Mouse (Mus musculus) kidney, adult 2 months (tissue): ENCODE measurements around the gene Zbtb37. TPM values are rescaled to one million over a fixed set of nuclear protein-coding genes. Genes with fewer than 3 reads are reported as not detected.
A peak's percentile ranks its signal among the peaks of the same experiment; 100 is the strongest.

ENCODE experiments used
- DNase-seq: peaks from one replicate; pipeline ENCODE4 v3.0.0; 2021
- H3K27ac ChIP-seq: fragments of 200-500 bp; 2 replicates; pipeline ENCODE4 v1.5.1; 2012; ENCODE audit warnings: low read depth, low read length, control low read depth, inconsistent platforms; ENCODE audit not compliant: insufficient read depth
- H3K27me3 ChIP-seq: fragments of 200-500 bp; replicated peaks from 2 replicates; pipeline ENCODE4 v1.6.1; 2012; ENCODE audit warnings: mild to moderate bottlenecking, moderate library complexity, low read length, inconsistent platforms; ENCODE audit not compliant: control insufficient read depth, insufficient read depth
- H3K36me3 ChIP-seq: fragments of 200-500 bp; 2 replicates; pipeline ENCODE4 v1.6.1; 2012; ENCODE audit warnings: mild to moderate bottlenecking, moderate library complexity, low read length, inconsistent platforms; ENCODE audit not compliant: control insufficient read depth, insufficient read depth
- H3K4me1 ChIP-seq: fragments of 200-500 bp; 2 replicates; pipeline ENCODE4 v1.6.1; 2011; ENCODE audit warnings: low read length; ENCODE audit not compliant: control insufficient read depth, insufficient read depth
- H3K4me3 ChIP-seq: fragments of 200-500 bp; 2 replicates; pipeline ENCODE4 v1.5.1; 2011; ENCODE audit warnings: mild to moderate bottlenecking, low read depth, low read length, control low read depth; ENCODE audit not compliant: insufficient read depth
- CTCF ChIP-seq: fragments of 200-500 bp; conservative IDR thresholded peaks from 2 replicates; pipeline ENCODE4 v1.5.1; 2011; ENCODE audit warnings: low read depth, mild to moderate bottlenecking, control low read depth, low read length, moderate library complexity, mixed read lengths; ENCODE audit not compliant: insufficient read depth, insufficient read length
- POLR2A ChIP-seq: fragments of 200-500 bp; IDR thresholded peaks from one replicate; pipeline ENCODE4 v1.6.1; 2011; ENCODE audit warnings: low read depth, low read length, control low read depth
- WGBS: fragments of 180-500 bp; shearing (Covaris S2); methylation state at CpG from one replicate; pipeline ENCODE4 v1.1.7; 2018; 5-methylcytosine and 5-hydroxymethylcytosine counted together
- polyA plus RNA-seq: library from polyadenylated mRNA; depleted of rRNA; stranded (reverse); fragments of >200 nt; gene quantifications from 2 replicates; pipeline ENCODE4 v1.2.3, GENCODE M21; 2012

Zbtb37 gene
- polyA plus RNA-seq, 1 experiment = 1.7 TPM

DNA sequence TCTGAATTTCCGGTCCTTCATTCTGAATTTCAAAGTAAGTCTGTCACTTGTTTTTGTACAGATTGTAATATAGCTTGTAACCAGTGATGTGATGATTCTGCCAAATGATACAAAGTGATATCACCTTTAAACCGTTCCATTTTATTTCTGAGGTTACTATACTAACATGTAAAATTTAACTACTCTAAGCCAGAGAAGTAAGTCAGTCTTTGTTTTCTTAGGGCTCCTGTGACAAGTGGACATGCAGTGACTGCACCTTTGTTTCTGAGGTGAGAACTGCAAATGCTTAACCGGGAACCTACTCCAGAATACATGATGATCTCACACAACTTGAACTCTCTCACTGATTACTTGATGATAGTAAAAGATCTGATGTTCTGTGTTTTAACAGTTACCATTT, 3.4 kb upstream of the Zbtb37 start:
- DNase-seq = no peak
- WGBS = 38% methylated on average over 3 of the region's 3 CpGs
- Histone ChIP-seq H3K36me3 (peaks cover 9% of the 10 kb centered on the region), H3K27me3 (no peaks in the 10 kb centered on the region), H3K4me1 (peaks cover 10% of the 10 kb centered on the region), H3K27ac (no peak overlapping the region), H3K4me3 (no peak overlapping the region)
- TF ChIP-seq CTCF (no peak), POLR2A (no peak)

DNA sequence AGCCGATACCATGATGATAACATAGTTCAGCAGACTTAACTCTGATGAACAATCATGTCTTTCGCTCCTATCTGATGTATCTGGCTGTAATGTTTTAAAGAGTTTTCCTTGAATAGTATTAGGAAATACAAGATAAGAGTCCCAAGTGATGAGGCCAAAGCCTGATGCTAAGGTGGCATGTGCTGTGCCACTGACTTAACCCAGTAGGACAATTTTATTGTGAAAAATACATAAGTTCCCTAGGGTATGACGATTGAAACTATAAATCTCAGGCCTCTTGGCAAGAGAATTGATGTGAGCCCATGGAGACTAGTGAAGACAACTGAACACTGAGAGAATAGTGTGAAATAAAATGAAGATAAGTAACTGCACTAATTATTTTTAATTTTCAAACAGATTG, 3.0 kb upstream of the Zbtb37 start:
- H3K4me1 ChIP-seq = peaks cover 10% of the 10 kb centered on the region
- 34% methylated on average over 3 of the region's 3 CpGs for WGBS
- no peaks in the 10 kb centered on the region for H3K27me3 ChIP-seq
- no peak overlapping the region for H3K27ac ChIP-seq
- TF ChIP-seq CTCF (no peak), POLR2A (no peak)
- peaks cover 9% of the 10 kb centered on the region for H3K36me3 ChIP-seq
- H3K4me3 ChIP-seq = no peak overlapping the region
- no peak for DNase-seq

GRCm38 (mm10) chr1:161037026-161037425, 2.4 kb upstream of the Zbtb37 start:
- Histone ChIP-seq H3K4me1 (peaks cover 10% of the 10 kb centered on the region), H3K4me3 (no peak overlapping the region), H3K27me3 (no peaks in the 10 kb centered on the region), H3K27ac (no peak overlapping the region), H3K36me3 (peaks cover 9% of the 10 kb centered on the region)
- no peak for TF ChIP-seq POLR2A
- TF ChIP-seq CTCF = no peak
- 4% methylated on average over 1 of the region's 1 CpGs for WGBS
- no peak for DNase-seq

GRCm38 (mm10) chr1:161036411-161036841, 1.8 kb upstream of the Zbtb37 start:
- Histone ChIP-seq H3K4me1 (peaks cover 10% of the 10 kb centered on the region), H3K27me3 (no peaks in the 10 kb centered on the region), H3K27ac (0 out of 2 replicates have a peak overlapping the region, but pooled peaks have one; percentile 83), H3K4me3 (peak overlapping the region; percentile 93), H3K36me3 (peaks cover 9% of the 10 kb centered on the region)
- DNase-seq = peak; percentile 15
- WGBS = 6% methylated on average over 5 of the region's 5 CpGs
- no peak for TF ChIP-seq CTCF
- TF ChIP-seq POLR2A = no peak

DNA sequence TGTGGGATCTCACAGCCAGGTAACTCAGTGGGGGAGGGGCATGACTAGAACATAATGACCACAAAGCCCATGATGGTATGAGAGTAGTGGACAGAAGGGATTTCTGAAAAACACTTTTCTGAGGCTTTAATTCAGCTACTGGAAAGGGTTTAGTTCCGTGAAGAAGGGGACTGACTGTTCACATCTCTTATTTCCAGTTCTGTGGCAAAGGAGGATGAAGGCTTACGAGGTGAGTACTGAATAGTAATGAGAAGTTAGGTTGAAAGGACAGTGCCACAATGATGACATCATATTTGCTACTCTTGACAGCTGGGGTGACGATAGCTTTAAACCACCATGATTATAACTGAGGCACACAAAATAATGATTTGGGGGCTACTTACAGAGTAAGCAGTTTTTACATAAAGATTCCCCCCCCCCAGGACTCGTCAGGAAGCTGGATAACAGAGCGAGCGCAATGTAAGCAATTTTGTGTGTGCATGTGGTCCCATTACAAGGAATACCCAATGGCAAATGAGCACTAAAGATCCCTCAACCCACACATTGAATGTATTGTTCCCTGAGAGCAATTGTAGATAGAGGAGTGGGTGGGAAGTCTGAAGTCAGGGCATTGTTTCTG, 1.2 kb upstream of the Zbtb37 start:
- TF ChIP-seq POLR2A = no peak
- TF ChIP-seq CTCF = no peak
- WGBS = 8% methylated on average over 6 of the region's 6 CpGs
- peak overlapping the region; percentile 83 for H3K27ac ChIP-seq
- H3K4me3 ChIP-seq = peak overlapping the region; percentile 93
- peak; percentile 32 for DNase-seq
- H3K27me3 ChIP-seq = no peaks in the 10 kb centered on the region
- H3K4me1 ChIP-seq = peaks cover 10% of the 10 kb centered on the region
- peaks cover 9% of the 10 kb centered on the region for H3K36me3 ChIP-seq

DNA sequence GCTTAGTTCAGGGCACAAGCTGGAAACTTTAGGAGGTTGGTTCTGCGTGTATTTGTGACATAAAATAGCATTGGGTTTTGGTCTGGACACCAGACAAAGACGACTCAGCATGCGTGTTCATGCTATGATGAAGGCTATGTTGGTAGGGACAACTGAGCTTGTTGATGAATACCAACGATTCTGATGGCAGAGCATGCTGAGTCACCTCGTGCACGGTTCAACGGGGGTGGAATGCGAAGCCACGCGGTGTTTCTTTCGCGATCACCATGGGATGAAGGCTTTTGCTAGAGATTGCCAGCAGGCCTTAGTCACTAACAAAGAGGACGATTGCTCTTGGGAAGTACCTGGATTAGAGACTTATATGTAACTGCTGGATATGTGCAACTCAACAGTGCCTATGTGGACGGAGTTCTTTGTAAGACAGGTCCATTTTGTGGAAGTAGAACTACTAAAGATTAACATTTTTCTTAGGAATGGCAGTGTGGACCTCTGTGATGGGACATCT, 684 bp upstream of the Zbtb37 start:
- under 1% methylated on average over 14 of the region's 14 CpGs for WGBS
- DNase-seq = no peak
- Histone ChIP-seq H3K36me3 (peaks cover 9% of the 10 kb centered on the region), H3K4me3 (peak overlapping the region; percentile 93), H3K4me1 (peaks cover 10% of the 10 kb centered on the region), H3K27me3 (no peaks in the 10 kb centered on the region), H3K27ac (peak overlapping the region; percentile 83)
- TF ChIP-seq CTCF = no peak
- TF ChIP-seq POLR2A = no peak

DNA sequence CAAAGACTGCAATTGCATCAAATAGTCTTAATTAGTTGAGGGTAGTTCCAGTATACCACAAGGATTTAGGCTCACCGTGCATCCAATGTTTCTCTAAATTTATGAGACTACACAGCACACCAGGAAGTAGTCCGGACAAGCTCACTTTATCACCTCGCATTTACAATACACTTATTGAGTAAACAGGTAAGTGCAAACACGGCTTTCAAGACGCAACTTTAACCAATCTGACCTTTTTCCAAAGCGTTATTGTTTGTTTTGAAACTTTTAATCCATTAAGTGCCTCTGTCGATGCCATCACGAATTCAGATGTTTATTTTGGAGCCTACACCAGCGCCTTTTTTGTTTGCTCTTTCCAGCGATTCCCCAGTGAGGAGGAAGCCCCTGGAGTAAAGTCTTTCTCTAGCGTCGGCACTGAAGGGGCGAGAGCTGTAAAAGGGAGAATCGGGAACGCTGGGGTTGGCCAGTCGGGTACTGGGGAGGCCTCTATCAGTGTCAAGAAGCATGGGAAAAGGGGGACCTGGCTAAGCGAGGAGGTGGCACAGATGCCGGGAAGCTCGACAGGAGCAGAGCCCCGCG, 704 bp downstream of the Zbtb37 start:
- WGBS = 3% methylated on average over 21 of the region's 21 CpGs
- Histone ChIP-seq H3K27ac (peak overlapping the region; percentile 52), H3K27me3 (no peaks in the 10 kb centered on the region), H3K36me3 (peaks cover 7% of the 10 kb centered on the region), H3K4me1 (peaks cover 10% of the 10 kb centered on the region), H3K4me3 (peak overlapping the region; percentile 93)
- DNase-seq = no peak
- no peak for TF ChIP-seq CTCF
- no peak for TF ChIP-seq POLR2A
